Mouse (Mus musculus): ENCODE results near the gene Ccng2.

Ccng2 gene

GRCm38 (mm10) chr5:93263396-93264075 is 3.5 kb upstream of the Ccng2 start:
- peak; percentile 55 for DNase-seq (ENCODE audit: low read depth)

GRCm38 (mm10) chr5:93264136-93264700 is 2.8 kb upstream of the Ccng2 start:
- peak; percentile 26 for DNase-seq (ENCODE audit: low read depth)

- DNase-seq (ENCODE audit: low read depth) = peak; percentile 38
These were observed 1.8 kb upstream of the Ccng2 start for GRCm38 (mm10) chr5:93265164-93265800.

DNA sequence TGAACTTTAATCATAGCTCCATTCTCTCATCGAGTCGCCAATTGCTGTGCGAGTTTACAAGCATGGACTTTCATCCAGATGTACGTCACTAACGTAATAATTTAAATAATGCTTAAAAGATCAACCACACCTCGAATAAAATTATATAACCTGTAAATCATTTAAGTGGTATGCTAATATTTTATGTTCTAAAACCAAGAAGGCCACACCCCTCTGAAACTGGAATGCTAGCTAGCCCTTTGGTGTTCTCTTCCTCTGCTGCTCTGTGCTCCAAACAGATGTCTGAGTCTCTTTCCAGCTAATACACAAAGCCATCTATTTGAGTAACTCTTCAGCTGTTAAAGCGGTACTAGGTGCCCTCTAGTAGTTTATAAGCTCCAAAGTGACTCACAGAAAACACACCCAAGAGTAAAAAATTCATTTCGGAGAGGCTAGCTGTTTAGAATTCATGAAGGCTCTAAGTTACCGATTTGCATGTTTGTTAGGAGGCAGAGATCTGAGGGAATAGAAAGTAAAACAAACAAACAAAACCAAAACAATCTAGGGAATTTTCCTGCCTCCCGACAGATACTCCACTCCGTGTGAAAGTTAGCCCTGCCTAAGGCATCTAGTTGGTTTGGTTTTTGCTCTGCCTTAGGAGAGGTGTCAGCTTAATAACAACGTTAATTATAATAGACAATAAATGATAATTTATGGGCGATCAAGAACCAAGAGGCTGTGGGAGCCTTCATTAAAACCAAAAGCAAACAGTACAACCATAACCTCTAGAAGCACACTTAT is 1.1 kb upstream of the Ccng2 start:
- peak; percentile 15 for DNase-seq (ENCODE audit: low read depth)

DNA sequence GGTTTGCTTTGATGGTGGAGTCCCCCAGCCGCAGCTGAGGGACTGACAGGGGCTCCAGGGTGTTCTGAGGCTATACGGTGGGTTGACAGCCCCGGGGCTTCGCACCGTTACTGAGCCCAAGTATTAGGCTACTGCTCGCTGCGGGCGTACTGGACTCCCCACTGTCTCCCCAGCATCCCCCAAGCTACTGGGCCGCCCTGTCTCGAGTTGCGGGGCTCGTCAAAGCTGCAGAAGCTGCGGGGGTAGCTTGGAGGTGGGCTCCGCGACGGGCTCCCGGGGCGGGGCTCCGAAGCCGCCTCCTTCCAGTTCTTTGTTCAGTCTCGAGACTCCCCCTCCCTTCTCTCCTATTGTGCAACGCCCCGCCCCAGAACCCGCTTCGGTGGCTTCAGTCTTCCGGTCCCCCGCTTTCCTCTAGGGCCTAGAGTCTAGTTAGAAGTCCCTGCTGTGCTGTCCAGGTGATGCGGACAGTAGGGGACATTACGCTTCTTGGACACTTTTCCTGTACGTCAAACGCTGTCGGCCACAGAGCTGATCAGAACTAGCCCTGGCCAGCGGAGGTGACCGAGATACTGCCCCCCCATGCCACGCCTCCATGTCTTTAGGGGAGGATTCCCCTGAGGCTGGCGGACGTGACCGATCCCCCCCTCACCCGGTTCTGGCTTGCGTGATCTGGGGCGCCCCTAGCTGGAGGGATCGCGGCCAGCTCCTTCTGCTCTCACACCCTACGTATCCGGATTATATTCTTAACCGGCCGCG is 972 bp downstream of the Ccng2 start:
- DNase-seq (ENCODE audit: low read depth) = peak; percentile 93

DNA sequence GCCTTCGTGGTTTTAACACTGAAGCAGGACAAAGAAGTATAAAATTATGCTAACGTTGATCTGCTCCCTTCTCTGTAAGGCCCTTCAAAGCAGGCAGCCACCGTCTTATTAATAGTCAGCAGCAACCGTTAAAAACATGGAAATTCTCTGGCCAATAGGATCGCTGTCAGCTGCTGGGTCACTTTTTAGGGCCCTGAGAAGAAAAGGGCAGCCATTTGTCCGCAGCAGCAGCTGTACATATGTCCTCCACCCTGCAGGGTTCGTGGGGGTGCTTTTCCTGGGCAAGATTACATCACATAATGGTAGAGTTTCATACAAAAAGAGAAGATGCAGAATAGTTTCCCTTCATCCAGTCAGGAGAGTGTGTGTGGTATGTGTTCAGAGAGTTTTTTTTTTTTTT is 3.0 kb downstream of the Ccng2 start:
- no peak for DNase-seq (ENCODE audit: low read depth)

DNA sequence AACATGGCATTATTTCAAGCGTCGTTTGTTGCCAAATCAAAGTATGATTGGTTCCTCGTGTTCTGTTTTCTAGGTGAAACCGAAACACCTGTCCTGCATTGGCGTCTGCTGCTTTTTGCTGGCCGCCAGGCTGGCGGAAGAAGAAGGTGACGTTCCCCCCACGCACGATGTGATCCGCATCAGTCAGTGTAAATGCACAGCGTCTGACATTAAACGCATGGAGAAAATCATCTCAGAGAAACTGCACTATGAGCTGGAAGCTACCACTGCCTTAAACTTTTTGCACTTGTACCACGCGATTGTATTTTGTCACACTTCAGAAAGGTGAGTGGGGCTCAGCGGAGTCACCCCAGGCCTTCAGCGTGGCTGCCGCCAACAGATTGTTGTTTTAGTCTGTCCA is 3.7 kb downstream of the Ccng2 start:
- no peak for DNase-seq (ENCODE audit: low read depth)

GRCm38 (mm10) chr5:93282446-93283107 is 15.5 kb downstream of the Ccng2 start:
- no peak for DNase-seq (ENCODE audit: low read depth)

GRCm38 (mm10) chr5:93283109-93283508 is 16.1 kb downstream of the Ccng2 start:
- no peak for DNase-seq (ENCODE audit: low read depth)

DNA sequence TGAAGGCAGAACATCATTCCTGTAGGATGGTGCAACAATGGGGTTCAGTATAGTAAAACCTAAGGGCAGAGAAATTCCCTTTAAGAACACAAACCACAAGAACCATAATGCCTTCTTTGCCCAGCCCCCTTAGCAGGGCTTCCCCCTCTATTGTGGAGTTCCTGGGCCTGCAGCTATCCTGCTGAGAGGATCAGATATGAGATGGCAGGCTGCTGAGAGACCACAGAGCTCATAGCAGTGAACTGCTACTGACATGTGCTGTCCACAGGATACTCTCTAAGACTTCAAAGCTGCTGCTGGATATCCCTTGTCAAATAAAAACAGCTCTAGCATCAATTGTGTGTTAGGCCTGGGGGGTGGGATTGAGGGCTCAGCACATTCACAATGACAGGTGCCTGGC is 21.5 kb downstream of the Ccng2 start:
- no peak for DNase-seq (ENCODE audit: low read depth)

DNA sequence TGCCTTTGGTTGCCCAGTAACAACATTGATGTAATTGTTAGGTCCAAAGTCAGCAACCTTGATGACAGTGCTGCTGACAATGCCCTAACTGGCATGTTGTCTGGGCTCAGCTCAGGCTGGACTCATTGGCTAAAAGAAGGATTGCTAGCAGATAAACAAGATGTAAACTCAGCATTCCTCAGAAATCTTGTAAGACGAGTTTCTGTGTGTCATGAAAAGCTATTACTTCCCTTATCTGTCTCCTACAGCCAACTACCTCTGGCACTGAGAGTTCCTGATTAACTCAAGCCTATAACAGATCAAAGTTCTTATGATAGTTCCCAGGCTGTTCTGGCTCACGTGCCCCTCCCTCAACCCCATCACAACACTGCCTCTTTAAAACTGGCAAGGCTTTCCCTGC is 23.2 kb downstream of the Ccng2 start:
- DNase-seq (ENCODE audit: low read depth) = no peak

DNA sequence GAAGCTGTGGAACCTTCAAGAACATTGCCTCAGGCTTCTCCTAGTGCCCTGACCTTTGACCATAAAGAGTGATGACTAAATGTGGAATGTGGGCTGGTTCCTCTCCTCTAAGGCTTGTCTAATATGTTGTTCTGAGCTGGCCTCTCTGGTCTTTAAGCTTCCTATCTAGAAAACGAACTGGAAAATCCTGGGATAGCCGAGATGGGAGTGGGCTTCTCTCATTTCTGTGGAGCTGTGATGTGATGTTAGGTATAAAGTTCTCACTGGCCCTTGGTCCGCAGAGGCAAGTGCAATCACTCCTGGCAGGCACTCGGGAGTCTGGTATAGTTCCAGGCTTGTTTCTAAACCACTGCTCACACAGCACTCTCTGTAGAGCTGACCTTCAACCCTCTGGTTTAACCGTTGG is 29.3 kb downstream of the Ccng2 start:
- DNase-seq (ENCODE audit: low read depth) = no peak

DNA sequence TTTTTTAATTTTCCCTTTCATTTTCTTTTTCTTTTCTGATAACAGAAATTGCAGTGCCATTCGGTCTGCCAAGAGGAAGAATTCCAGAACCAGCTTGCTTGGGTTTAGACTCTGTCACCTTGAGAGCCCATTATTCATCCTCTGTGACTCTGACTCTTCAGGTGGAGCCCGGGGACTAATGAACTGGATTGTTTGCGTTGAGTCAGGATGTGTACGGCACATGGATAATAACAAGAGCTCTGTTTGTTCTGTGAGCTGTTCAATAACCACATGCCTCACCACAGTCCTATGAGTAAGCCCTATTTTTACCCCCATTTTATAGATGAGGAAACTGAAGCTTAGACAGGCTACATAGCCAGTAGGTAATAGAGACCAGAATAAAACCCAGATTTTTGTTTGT is 29.7 kb downstream of the Ccng2 start:
- no peak for DNase-seq (ENCODE audit: low read depth)

DNA sequence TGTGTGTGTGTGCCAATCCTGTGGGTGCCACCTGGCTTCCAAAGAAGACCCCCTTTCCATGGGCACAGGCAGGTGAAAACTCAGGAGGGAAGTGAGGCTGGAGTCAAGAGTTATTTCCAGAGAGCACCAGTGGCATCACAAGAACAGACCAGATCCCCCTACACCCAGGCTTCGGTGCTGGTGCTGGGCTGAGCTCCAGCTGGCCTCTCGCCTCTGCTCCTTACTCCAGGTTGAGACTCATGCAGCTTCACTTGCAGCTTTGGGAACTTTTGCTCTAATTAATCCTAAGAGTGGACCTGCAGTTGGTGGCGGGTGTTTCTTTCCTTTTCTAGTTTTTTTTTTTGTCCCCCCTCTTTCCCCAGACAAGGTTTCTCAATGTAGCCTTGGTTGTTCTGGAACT is 30.3 kb downstream of the Ccng2 start:
- DNase-seq (ENCODE audit: low read depth) = no peak

DNA sequence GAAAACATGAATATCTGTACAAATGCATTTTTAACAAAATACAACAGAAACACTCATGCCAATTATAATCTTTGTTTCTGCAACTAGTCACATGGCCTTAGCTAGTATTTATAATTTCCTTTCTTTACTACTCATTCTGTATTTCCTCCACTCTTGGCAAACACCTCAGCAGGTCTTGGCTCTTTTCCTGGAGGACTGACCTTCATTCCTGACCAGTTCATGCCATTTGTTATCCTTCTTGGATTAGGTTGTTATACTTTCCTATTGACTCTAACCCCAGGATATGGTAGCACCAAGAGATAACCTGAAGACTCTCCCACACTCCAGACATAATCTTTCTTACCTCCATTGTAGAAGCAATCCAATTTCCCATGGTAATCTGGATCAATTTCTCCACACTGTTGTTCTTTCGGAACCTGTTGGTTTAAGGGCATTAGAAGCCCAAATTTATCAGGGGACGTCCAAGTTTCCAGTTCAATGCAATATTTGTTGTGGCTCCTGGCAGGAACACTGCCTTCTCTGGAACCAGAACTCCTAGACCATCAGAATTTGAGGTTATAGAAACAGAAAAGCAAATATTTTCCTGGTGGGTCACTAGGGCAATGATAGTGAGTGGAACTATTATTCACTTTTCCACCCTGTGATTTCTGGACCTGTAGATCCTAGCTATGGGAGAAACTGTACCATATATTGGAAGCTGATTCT is 38.2 kb downstream of the Ccng2 start:
- no peak for DNase-seq (ENCODE audit: low read depth)

- no peak for DNase-seq (ENCODE audit: low read depth)
These were observed 41.9 kb downstream of the Ccng2 start for GRCm38 (mm10) chr5:93308909-93309308.

GRCm38 (mm10) chr5:93323320-93324001 is 56.4 kb downstream of the Ccng2 start:
- DNase-seq (ENCODE audit: low read depth) = peak; percentile 51
